Mouse (Mus musculus) forebrain, embryonic 10.5 days (tissue): Measurements from ENCODE around the gene Smoc2. TPM values are rescaled to one million over a fixed set of nuclear protein-coding genes. Genes with fewer than 3 reads are reported as not detected.

ENCODE experiments used
- DNase-seq: peaks from one replicate; pipeline ENCODE4 v3.0.0-alpha.2; 2017; ENCODE audit warnings: low spot score; ENCODE audit errors: extremely low spot score
- H3K27ac ChIP-seq: fragments of 300-500 bp; sonication (generic); 2 replicates; pipeline ENCODE4 v1.5.1; 2016; ENCODE audit warnings: mild to moderate bottlenecking
- H3K27me3 ChIP-seq: fragments of 300-500 bp; sonication (generic); 2 replicates; pipeline ENCODE4 v1.6.1; 2016; ENCODE audit warnings: mild to moderate bottlenecking; ENCODE audit not compliant: poor library complexity, severe bottlenecking
- H3K36me3 ChIP-seq: fragments of 300-500 bp; sonication (generic); replicated peaks from 2 replicates; pipeline ENCODE4 v1.6.1; 2016; ENCODE audit warnings: mild to moderate bottlenecking, moderate library complexity
- H3K4me1 ChIP-seq: fragments of 300-500 bp; sonication (generic); 2 replicates; pipeline ENCODE4 v1.6.1; 2016
- H3K4me3 ChIP-seq: fragments of 300-500 bp; sonication (generic); 2 replicates; pipeline ENCODE4 v1.5.1; 2016; ENCODE audit warnings: mild to moderate bottlenecking, moderate library complexity
- H3K9me3 ChIP-seq: fragments of 300-500 bp; sonication (generic); 2 replicates; pipeline ENCODE4 v1.6.1; 2016; ENCODE audit warnings: mild to moderate bottlenecking, moderate library complexity
- WGBS: fragments of 180-500 bp; shearing (Covaris S2); methylation state at CpG from one replicate; pipeline ENCODE4 v1.1.7; 2016; 5-methylcytosine and 5-hydroxymethylcytosine counted together
- polyA plus RNA-seq: library from polyadenylated mRNA; unstranded; fragments of >200 nt; fragmentation: Nextera tagmentation; extraction: Ambion mirVana; gene quantifications from 2 replicates; pipeline ENCODE4 v1.2.1, GENCODE M21; 2016

The Smoc2 gene
- polyA plus RNA-seq, 1 experiment from 2014 or later: 3.8 TPM

- H3K4me1 ChIP-seq: no peaks in the 10 kb centered on the region
- H3K27me3 ChIP-seq: no peaks in the 10 kb centered on the region
- H3K9me3 ChIP-seq: no peaks in the 10 kb centered on the region
- DNase-seq: no peak
- WGBS: 93% methylated on average over 8 of the region's 8 CpGs
- H3K4me3 ChIP-seq: no peak overlapping the region
- H3K27ac ChIP-seq: no peak overlapping the region
- no peaks in the 10 kb centered on the region for H3K36me3 ChIP-seq
These were observed 119.5 kb downstream of the Smoc2 start for GRCm38 (mm10) chr17:14398650-14399424.

GRCm38 (mm10) chr17:14400960-14401359 is 121.7 kb downstream of the Smoc2 start:
- DNase-seq: no peak
- 82% methylated on average over 5 of the region's 5 CpGs for WGBS
- Histone ChIP-seq H3K4me1 (no peaks in the 10 kb centered on the region), H3K27ac (no peak overlapping the region), H3K27me3 (no peaks in the 10 kb centered on the region), H3K36me3 (no peaks in the 10 kb centered on the region), H3K9me3 (no peaks in the 10 kb centered on the region), H3K4me3 (no peak overlapping the region)

- 90% methylated on average over 5 of the region's 5 CpGs for WGBS
- Histone ChIP-seq H3K4me1 (no peaks in the 10 kb centered on the region), H3K36me3 (no peaks in the 10 kb centered on the region), H3K9me3 (no peaks in the 10 kb centered on the region), H3K4me3 (no peak overlapping the region), H3K27ac (no peak overlapping the region), H3K27me3 (no peaks in the 10 kb centered on the region)
- no peak for DNase-seq
These were observed 128.6 kb downstream of the Smoc2 start for GRCm38 (mm10) chr17:14407874-14408273.

GRCm38 (mm10) chr17:14412460-14412859 is 133.2 kb downstream of the Smoc2 start:
- Histone ChIP-seq H3K27me3 (no peaks in the 10 kb centered on the region), H3K4me3 (no peak overlapping the region), H3K9me3 (no peaks in the 10 kb centered on the region), H3K4me1 (no peaks in the 10 kb centered on the region), H3K27ac (no peak overlapping the region), H3K36me3 (no peaks in the 10 kb centered on the region)
- WGBS: 86% methylated on average over 2 of the region's 2 CpGs
- DNase-seq: no peak

GRCm38 (mm10) chr17:14414511-14414910 is 135.2 kb downstream of the Smoc2 start:
- Histone ChIP-seq H3K4me3 (no peak overlapping the region), H3K9me3 (no peaks in the 10 kb centered on the region), H3K4me1 (no peaks in the 10 kb centered on the region), H3K27ac (no peak overlapping the region), H3K27me3 (no peaks in the 10 kb centered on the region), H3K36me3 (no peaks in the 10 kb centered on the region)
- DNase-seq: no peak
- WGBS: 78% methylated on average over 5 of the region's 5 CpGs

GRCm38 (mm10) chr17:14420460-14421046 is 141.2 kb downstream of the Smoc2 start:
- no peaks in the 10 kb centered on the region for H3K4me1 ChIP-seq
- no peak overlapping the region for H3K4me3 ChIP-seq
- no peak for DNase-seq
- no peaks in the 10 kb centered on the region for H3K36me3 ChIP-seq
- whole genome bisulfite sequencing: 44% methylated on average over 8 of the region's 8 CpGs
- H3K27me3 ChIP-seq: no peaks in the 10 kb centered on the region
- no peaks in the 10 kb centered on the region for H3K9me3 ChIP-seq
- no peak overlapping the region for H3K27ac ChIP-seq

GRCm38 (mm10) chr17:14426481-14426880 is 147.2 kb downstream of the Smoc2 start:
- no peaks in the 10 kb centered on the region for H3K9me3 ChIP-seq
- no peaks in the 10 kb centered on the region for H3K4me1 ChIP-seq
- H3K27me3 ChIP-seq: no peaks in the 10 kb centered on the region
- 66% methylated on average over 6 of the region's 6 CpGs for WGBS
- H3K4me3 ChIP-seq: no peak overlapping the region
- no peak for DNase-seq
- H3K36me3 ChIP-seq: no peaks in the 10 kb centered on the region
- no peak overlapping the region for H3K27ac ChIP-seq

- Histone ChIP-seq H3K27me3 (no peaks in the 10 kb centered on the region), H3K4me3 (no peak overlapping the region), H3K27ac (no peak overlapping the region), H3K9me3 (no peaks in the 10 kb centered on the region), H3K4me1 (no peaks in the 10 kb centered on the region), H3K36me3 (no peaks in the 10 kb centered on the region)
- DNase-seq: no peak
- WGBS: 90% methylated on average over 4 of the region's 4 CpGs
These were observed 155.4 kb downstream of the Smoc2 start for GRCm38 (mm10) chr17:14434717-14435116.

- H3K27ac ChIP-seq: no peak overlapping the region
- H3K4me1 ChIP-seq: no peaks in the 10 kb centered on the region; the same call in 1 of the 2 replicates
- DNase-seq: no peak
- H3K9me3 ChIP-seq: no peaks in the 10 kb centered on the region
- H3K4me3 ChIP-seq: no peak overlapping the region
- 88% methylated on average over 5 of the region's 5 CpGs for WGBS
- no peaks in the 10 kb centered on the region for H3K27me3 ChIP-seq
- H3K36me3 ChIP-seq: no peaks in the 10 kb centered on the region
These were observed 166.3 kb downstream of the Smoc2 start for GRCm38 (mm10) chr17:14445611-14446010.

- DNase-seq: no peak
- H3K27ac ChIP-seq: no peak overlapping the region
- H3K9me3 ChIP-seq: no peaks in the 10 kb centered on the region
- H3K36me3 ChIP-seq: no peaks in the 10 kb centered on the region
- H3K4me3 ChIP-seq: no peak overlapping the region
- no peaks in the 10 kb centered on the region; the same call in 1 of the 2 replicates for H3K4me1 ChIP-seq
- no peaks in the 10 kb centered on the region for H3K27me3 ChIP-seq
- WGBS: 79% methylated on average over 5 of the region's 5 CpGs
These were observed 168.0 kb downstream of the Smoc2 start for GRCm38 (mm10) chr17:14447275-14447674.

Other genes starting within 250 kb of the Smoc2 start
- not detected in 2 replicates for gene Gm7358, start 220.0 kb upstream of the Smoc2 start, polyA plus RNA-seq
- 0.33 and 0.52 TPM in 2 replicates for gene Dact2, start 75.2 kb upstream of the Smoc2 start, polyA plus RNA-seq